Mouse (Mus musculus) neural tube, embryonic 14.5 days (tissue): ENCODE measurements around the gene Dzip1. TPM values are rescaled to one million over a fixed set of nuclear protein-coding genes. Genes with fewer than 3 reads are reported as not detected.

Experiments used
- ATAC-seq: fragments of 200-750 bp; cut with Nextera tagmentation; 2 replicates; pipeline ENCODE4 v1.8.0; 2017; ENCODE audit warnings: low read depth, mild to moderate bottlenecking, moderate TSS enrichment, moderate library complexity
- H3K27ac ChIP-seq: fragments of 300-500 bp; sonication (generic); 2 replicates; pipeline ENCODE4 v1.5.1; 2014; ENCODE audit warnings: low read depth, mild to moderate bottlenecking, control low read depth, low read length, moderate library complexity, mixed read lengths
- H3K27me3 ChIP-seq: fragments of 300-500 bp; sonication (generic); 2 replicates; pipeline ENCODE4 v1.6.1; 2014; ENCODE audit warnings: low read length; ENCODE audit not compliant: control insufficient read depth, insufficient read depth
- H3K36me3 ChIP-seq: fragments of 300-500 bp; sonication (generic); 2 replicates; pipeline ENCODE4 v1.6.1; 2014; ENCODE audit warnings: low read length, mixed read lengths; ENCODE audit not compliant: control insufficient read depth, insufficient read depth
- H3K4me1 ChIP-seq: fragments of 300-500 bp; sonication (generic); 2 replicates; pipeline ENCODE4 v1.6.1; 2014; ENCODE audit warnings: low read length; ENCODE audit not compliant: control insufficient read depth, insufficient read depth
- H3K4me2 ChIP-seq: fragments of 300-500 bp; sonication (generic); 2 replicates; pipeline ENCODE4 v1.6.1; 2014; ENCODE audit warnings: mild to moderate bottlenecking, low read depth, low read length, control low read depth
- H3K4me3 ChIP-seq: fragments of 300-500 bp; sonication (generic); 2 replicates; pipeline ENCODE4 v1.5.1; 2014; ENCODE audit warnings: low read depth, low read length, control low read depth, mixed read lengths
- H3K9ac ChIP-seq: fragments of 300-500 bp; sonication (generic); replicated peaks from 2 replicates; pipeline ENCODE4 v1.6.1; 2014; ENCODE audit warnings: low read depth, mild to moderate bottlenecking, control low read depth, low read length, mixed read lengths
- H3K9me3 ChIP-seq: fragments of 300-500 bp; sonication (generic); 2 replicates; pipeline ENCODE4 v1.6.1; 2016; ENCODE audit warnings: low read length; ENCODE audit not compliant: control insufficient read depth
- WGBS: fragments of 180-500 bp; shearing (Covaris S2); extraction: QIAGEN DNeasy Blood & Tissue Kit; methylation state at CpG from one replicate; pipeline ENCODE4 v1.1.7; 2014; 5-methylcytosine and 5-hydroxymethylcytosine counted together
- polyA plus RNA-seq: library from polyadenylated mRNA; unstranded; fragments of >200 nt; fragmentation: Nextera tagmentation; extraction: Ambion mirVana; gene quantifications from 2 replicates; pipeline ENCODE4 v1.2.1, GENCODE M21; 2014

Gene Dzip1
- polyA plus RNA-seq, 1 experiment from 2014 or later, result 130 TPM

DNA sequence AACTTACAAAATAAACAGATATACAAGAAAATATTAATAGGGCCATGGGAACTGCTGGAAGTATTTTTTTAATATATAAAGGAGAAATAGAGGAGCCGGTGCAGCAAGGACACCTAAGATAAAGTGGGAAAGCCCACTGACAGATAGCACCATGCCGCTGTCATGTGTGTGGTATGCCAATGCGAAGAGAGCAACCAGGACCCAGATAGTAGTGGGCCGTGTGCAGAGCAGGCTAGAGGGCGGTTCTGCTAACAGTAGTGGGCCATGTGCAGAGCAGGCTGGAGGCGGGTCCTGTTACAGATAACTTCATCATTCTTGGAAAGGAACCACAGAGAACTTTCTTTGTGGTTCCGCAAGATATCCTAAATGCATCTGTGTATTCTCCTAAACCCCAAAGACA is 88.5 kb downstream of the Dzip1 start:
- WGBS, result 92% methylated on average over 7 of the region's 7 CpGs

DNA sequence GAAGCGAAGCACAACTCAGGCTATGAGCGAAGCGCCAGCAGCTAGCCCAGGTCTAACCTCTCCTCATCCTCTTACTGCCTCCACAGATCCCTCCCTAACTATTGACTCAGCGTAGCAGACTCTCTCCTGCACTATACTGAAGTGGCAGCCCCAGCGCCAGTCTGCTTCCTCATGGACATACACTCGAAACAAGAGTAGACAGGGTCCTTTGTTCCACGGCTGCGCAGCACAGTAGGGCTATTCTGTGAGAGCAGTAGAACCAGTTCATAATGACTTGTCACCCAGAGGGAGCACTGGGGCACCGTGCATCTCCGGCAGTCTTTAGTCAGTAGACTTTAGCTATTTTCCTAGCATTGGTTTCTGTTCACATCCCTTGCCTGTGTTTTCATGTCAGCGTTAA is 89.1 kb downstream of the Dzip1 start:
- H3K9ac ChIP-seq, result no peak overlapping the region
- ATAC-seq, result no peak
- no peaks in the 10 kb centered on the region for H3K27me3 ChIP-seq
- 79% methylated on average over 11 of the region's 11 CpGs for WGBS
- no peak overlapping the region for H3K4me3 ChIP-seq
- H3K27ac ChIP-seq, result no peak overlapping the region
- H3K9me3 ChIP-seq, result no peaks in the 10 kb centered on the region
- no peak overlapping the region for H3K4me2 ChIP-seq
- H3K36me3 ChIP-seq, result no peaks in the 10 kb centered on the region
- no peaks in the 10 kb centered on the region for H3K4me1 ChIP-seq

More for the DNA sequence above, 88.5 kb downstream of the Dzip1 start:
- Histone ChIP-seq H3K4me2 (no peak overlapping the region), H3K9me3 (no peaks in the 10 kb centered on the region), H3K36me3 (no peaks in the 10 kb centered on the region), H3K4me3 (no peak overlapping the region), H3K27ac (no peak overlapping the region), H3K9ac (no peak overlapping the region), H3K4me1 (no peaks in the 10 kb centered on the region), H3K27me3 (no peaks in the 10 kb centered on the region)
- no peak for ATAC-seq

DNA sequence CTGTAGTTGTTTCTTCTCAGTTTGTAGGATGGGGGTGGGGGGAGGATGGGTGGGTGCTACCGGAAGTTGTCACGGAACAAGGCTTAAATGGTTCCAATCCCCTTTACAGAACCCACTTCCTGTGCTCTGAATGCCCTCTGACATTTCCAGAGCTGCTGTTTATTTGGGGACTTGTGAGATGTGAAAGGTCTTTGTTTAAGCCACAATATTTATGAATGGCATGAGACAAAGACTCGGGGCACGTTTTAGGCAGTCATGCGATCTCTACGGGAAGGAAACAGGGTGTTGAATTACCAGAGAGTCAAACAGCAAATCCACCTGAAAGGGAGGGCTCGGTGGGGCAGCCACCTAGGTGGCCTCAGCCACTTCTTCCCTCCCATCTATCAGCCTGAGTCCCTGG is 90.9 kb downstream of the Dzip1 start:
- Histone ChIP-seq H3K4me1 (no peaks in the 10 kb centered on the region), H3K9ac (no peak overlapping the region), H3K9me3 (no peaks in the 10 kb centered on the region), H3K27me3 (no peaks in the 10 kb centered on the region), H3K27ac (no peak overlapping the region), H3K4me3 (no peak overlapping the region), H3K4me2 (no peak overlapping the region), H3K36me3 (no peaks in the 10 kb centered on the region)
- 11% methylated on average over 7 of the region's 7 CpGs for WGBS
- ATAC-seq, result no peak

DNA sequence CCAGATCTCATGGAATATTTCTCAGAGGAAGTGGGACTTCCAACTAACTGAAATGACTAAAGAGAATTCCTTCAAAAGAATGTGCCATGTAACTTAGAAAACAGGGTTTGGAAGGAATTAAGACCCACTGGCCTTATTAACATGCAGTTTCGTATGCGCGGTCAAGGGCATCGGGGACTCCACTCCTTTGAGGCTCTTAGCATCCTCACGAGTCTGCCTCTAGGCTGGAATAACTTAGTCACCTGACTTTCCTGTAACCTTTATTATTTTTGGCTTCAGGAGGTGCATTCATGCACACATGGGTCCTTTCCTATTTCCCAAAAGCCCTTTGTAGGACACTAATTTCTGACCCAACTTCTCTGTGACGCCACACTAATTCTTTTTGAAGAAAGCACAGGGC is 92.0 kb downstream of the Dzip1 start:
- H3K4me1 ChIP-seq, result no peaks in the 10 kb centered on the region
- ATAC-seq, result no peak
- no peaks in the 10 kb centered on the region for H3K27me3 ChIP-seq
- no peaks in the 10 kb centered on the region for H3K36me3 ChIP-seq
- H3K4me2 ChIP-seq, result no peak overlapping the region
- no peak overlapping the region for H3K4me3 ChIP-seq
- 88% methylated on average over 6 of the region's 6 CpGs for WGBS
- H3K9ac ChIP-seq, result no peak overlapping the region
- no peak overlapping the region for H3K27ac ChIP-seq
- H3K9me3 ChIP-seq, result no peaks in the 10 kb centered on the region

DNA sequence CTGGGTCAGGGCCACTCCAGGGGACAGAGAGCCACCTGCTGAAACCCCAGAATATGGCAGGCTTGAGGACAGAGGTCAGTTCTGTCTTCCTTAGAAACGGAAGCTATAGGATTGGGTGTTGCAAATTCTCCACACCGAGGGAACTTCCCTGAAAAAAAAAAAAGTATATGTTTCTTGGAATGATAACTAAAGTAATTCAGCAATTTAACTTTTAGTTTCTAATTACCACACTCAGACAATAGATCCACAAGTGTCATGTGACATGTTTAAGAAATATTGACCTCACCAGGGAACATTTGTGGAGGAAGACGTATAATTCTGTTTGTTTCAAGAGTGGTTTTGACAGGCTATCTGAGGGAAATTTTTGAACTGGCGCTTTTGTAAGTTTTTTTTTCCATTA is 93.7 kb downstream of the Dzip1 start:
- WGBS, result 73% methylated on average over 4 of the region's 4 CpGs
- Histone ChIP-seq H3K9ac (no peak overlapping the region), H3K4me2 (no peak overlapping the region)

DNA sequence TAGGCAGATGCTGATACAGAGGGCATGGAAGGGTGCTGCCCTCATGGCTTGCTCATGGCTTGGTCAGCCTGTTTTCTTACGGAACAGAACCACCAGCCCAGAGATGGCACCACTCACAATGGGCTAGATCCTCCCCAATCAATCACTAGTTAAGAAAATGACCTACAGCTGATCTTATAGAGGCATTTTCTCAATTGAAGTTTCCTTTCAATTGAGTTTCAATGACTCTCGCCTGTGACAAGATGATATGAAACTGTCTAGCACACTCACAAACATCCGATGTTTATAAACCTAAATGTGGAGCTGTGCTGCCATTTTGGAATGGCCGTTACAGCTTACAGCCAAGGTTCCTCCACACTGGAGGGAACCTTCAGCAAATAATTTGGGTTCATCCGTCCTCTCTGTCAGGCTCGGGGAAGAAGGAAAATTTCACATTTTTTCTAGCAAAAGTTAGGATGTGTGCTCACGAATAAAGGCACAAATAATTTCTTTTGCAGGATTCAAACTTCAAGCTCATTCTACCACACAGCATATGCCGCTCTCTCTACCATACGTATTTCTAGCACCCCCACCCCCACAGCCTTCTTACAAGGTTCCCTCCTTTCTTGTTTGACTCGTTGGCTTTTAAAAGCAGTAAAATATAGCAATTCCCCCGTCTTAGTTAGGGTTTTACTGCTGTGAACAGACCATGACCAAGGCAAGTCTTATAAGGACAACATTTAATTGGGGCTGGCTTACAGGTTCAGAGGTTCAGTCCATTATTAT is 95.7 kb downstream of the Dzip1 start:
- no peaks in the 10 kb centered on the region for H3K9me3 ChIP-seq
- no peaks in the 10 kb centered on the region for H3K4me1 ChIP-seq
- H3K27me3 ChIP-seq, result no peaks in the 10 kb centered on the region
- 87% methylated on average over 11 of the region's 11 CpGs for WGBS
- ATAC-seq, result no peak
- no peak overlapping the region for H3K4me2 ChIP-seq
- no peak overlapping the region for H3K9ac ChIP-seq
- H3K36me3 ChIP-seq, result no peaks in the 10 kb centered on the region
- no peak overlapping the region for H3K4me3 ChIP-seq
- H3K27ac ChIP-seq, result no peak overlapping the region

More for the DNA sequence above, 93.7 kb downstream of the Dzip1 start:
- Histone ChIP-seq H3K9me3 (no peaks in the 10 kb centered on the region), H3K4me3 (no peak overlapping the region), H3K27me3 (no peaks in the 10 kb centered on the region), H3K36me3 (no peaks in the 10 kb centered on the region), H3K27ac (no peak overlapping the region), H3K4me1 (no peaks in the 10 kb centered on the region)
- ATAC-seq, result no peak

DNA sequence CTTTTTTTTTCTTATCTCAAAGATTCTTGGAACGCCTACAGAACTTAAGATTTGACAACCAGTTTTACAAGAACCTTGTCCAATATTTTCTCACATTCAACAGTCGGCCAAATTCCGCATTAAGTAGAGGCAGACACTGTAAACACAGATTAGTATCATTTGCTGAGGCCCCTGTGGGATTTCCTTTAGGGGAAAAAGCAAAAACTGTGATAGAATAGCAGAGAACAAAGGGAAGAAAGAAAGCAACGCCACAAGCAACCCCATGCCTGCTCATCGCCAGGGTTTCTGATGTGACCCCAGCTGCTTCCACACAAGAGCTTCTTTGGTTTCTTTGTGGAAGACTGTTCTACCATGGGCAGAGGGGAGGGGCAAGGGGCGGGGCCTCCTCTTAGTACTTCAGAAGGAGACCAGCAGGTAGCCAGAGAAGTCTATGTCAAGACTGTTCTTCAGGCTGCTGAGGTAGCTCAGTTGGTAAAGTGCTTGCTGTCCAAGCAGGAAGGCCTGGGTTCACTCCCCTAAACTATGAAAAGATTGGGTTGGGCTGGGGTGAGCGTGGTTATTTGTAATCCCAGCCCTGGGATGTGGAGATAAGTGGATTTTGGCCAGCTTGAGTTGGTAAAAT is 97.9 kb downstream of the Dzip1 start:
- Histone ChIP-seq H3K4me1 (no peaks in the 10 kb centered on the region), H3K27ac (no peak overlapping the region), H3K27me3 (no peaks in the 10 kb centered on the region), H3K9ac (no peak overlapping the region), H3K4me2 (no peak overlapping the region), H3K9me3 (no peaks in the 10 kb centered on the region), H3K36me3 (no peaks in the 10 kb centered on the region), H3K4me3 (no peak overlapping the region)
- no peak for ATAC-seq
- 23% methylated on average over 7 of the region's 7 CpGs for WGBS

DNA sequence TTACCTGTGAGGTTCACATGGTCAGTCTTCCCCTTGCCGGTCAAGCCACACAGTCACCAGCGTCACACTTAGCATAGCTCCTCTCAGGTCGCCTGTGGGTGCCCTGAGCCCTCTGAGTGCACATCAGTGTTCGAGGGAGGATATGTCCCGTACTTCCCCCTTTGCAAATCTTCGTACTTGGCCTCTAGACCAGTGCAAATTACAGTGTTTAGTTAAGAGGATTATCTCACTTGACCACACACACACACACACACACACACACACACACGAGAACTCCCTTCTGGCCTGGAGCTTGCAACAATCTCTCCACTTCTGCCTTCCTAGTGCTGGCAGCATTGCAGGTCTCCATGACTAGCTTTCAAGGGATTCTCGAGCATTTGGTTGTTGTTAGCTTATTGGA is 98.9 kb downstream of the Dzip1 start:
- no peak for ATAC-seq
- no peaks in the 10 kb centered on the region for H3K27me3 ChIP-seq
- no peaks in the 10 kb centered on the region for H3K9me3 ChIP-seq
- no peaks in the 10 kb centered on the region for H3K4me1 ChIP-seq
- H3K9ac ChIP-seq, result no peak overlapping the region
- H3K4me3 ChIP-seq, result no peak overlapping the region
- no peak overlapping the region for H3K27ac ChIP-seq
- H3K4me2 ChIP-seq, result no peak overlapping the region
- 92% methylated on average over 8 of the region's 8 CpGs for WGBS
- no peaks in the 10 kb centered on the region for H3K36me3 ChIP-seq
